Mouse (Mus musculus) G1E-ER4 (cell line): ENCODE data around the gene Fes. TPM values are rescaled to one million over a fixed set of nuclear protein-coding genes. Genes with fewer than 3 reads are reported as not detected.

Experiments used
- GATA1 ChIP-seq: IDR thresholded peaks from one replicate; pipeline ENCODE4 v1.8.0; 2012; ENCODE audit warnings: low read length, inconsistent platforms
- polyA plus RNA-seq: library from polyadenylated mRNA; stranded (reverse); fragments of >175 nt; gene quantifications from 2 replicates; pipeline ENCODE4 v1.2.3, GENCODE M21; 2012

Fes gene
- polyA plus RNA-seq, 1 experiment, result 0.70 TPM

- TF ChIP-seq GATA1, result no peak
Observed at GRCm38 (mm10) chr7:80341793-80342192, 46.0 kb downstream of the Fes start.

DNA sequence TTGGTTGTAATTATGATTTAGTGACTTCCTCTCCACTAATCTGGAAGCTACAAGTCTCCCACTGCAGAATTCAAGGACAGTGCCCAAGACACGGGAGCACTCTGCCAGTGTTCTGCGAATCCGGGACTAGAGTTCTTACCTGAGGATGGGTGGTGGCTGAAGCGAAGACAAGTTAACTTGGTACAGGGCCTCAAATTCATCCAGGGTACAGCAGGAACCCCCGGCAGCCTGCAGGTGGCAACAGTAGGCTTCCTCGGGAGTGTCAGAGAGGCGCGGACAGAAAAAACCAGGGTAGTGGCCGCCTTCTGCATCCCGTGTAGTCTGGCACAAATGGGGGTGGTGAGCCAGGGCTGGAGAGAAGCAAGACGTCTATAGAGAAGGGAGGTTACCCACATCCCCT lies 47.0 kb downstream of the Fes start, which contains the start of gene Unc45a:
Unc45a (minus strand) TSS at position 213 of the 400 bp plus-strand sequence.
- no peak for TF ChIP-seq GATA1

GRCm38 (mm10) chr7:80339793-80340628 lies 47.7 kb downstream of the Fes start:
- no peak for TF ChIP-seq GATA1

GRCm38 (mm10) chr7:80339371-80339770 lies 48.4 kb downstream of the Fes start:
- TF ChIP-seq GATA1, result no peak

DNA sequence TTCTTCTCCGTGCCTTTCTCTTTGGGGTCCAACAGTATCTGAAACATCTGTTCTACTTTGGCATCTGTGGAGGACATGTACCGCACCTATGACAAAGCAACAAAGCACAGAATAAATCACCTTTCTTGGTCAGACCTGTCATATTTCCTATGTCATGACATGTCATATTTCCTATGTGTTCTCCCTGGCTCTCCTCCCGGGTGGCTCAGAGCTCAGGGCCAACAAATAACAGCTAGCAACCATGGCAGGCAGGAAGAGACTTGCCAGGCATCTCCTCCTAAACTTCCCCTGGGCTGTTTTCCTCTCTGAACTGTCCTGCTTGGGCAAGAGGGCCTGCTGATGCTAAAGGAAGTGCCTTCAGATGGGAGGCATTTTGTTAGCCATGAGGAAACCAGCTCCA lies 50.8 kb downstream of the Fes start:
- TF ChIP-seq GATA1, result no peak

GRCm38 (mm10) chr7:80334848-80335247 lies 52.9 kb downstream of the Fes start:
- no peak for TF ChIP-seq GATA1

DNA sequence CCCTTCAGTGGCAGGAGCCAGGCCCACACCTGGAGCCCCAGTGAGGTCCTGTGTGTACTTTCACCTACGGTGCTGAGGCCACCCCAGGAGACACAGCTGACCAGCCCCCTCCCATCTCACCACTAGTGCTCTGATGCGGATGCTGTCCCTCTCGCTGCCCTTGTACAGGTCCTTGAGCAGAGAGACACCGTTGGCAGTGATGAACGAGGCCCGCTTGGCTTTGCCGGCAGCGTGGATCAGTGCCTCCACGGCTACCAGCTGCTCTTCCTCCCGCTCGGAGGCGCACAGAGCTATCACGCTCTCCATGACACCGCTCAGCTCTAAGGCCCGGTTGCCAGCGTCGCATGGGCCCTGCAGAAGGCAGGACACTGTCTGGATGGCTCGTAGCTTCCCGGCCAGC lies 56.3 kb downstream of the Fes start:
- no peak for TF ChIP-seq GATA1

GRCm38 (mm10) chr7:80330278-80330677 lies 57.5 kb downstream of the Fes start:
- TF ChIP-seq GATA1, result no peak

Other genes with a start within 250 kb of the Fes start
- gene Sema4b, start 201.1 kb downstream of the Fes start, polyA plus RNA-seq, result 18.5 and 25.3 TPM in 2 replicates
- gene Cib1, start 155.1 kb downstream of the Fes start, polyA plus RNA-seq, result 62.3 and 76.0 TPM in 2 replicates
- gene Gdpgp1, start 155.1 kb downstream of the Fes start, polyA plus RNA-seq, result 5.3 and 6.0 TPM in 2 replicates
- gene Ttll13, start 141.6 kb downstream of the Fes start, polyA plus RNA-seq, result 0.43 and 0.80 TPM in 2 replicates
- 44.2 and 71.4 TPM in 2 replicates for gene Ngrn, start 126.7 kb downstream of the Fes start, polyA plus RNA-seq
- 7.1 and 7.2 TPM in 2 replicates for gene Vps33b, start 118.3 kb downstream of the Fes start, polyA plus RNA-seq
- gene Prc1, start 93.5 kb downstream of the Fes start, polyA plus RNA-seq, result 18.3 and 22.7 TPM in 2 replicates
- gene Rccd1, start 63.5 kb downstream of the Fes start, polyA plus RNA-seq, result 22.2 and 24.7 TPM in 2 replicates
- 51.5 and 61.6 TPM in 2 replicates for gene Unc45a, start 46.9 kb downstream of the Fes start, polyA plus RNA-seq
- gene Hddc3, start 44.8 kb downstream of the Fes start, polyA plus RNA-seq, result 84.0 and 146 TPM in 2 replicates
- gene Man2a2, start 16.6 kb downstream of the Fes start, polyA plus RNA-seq, result 23.0 and 31.2 TPM in 2 replicates
- 123 TPM in 2 replicates for gene Furin, start 17.5 kb upstream of the Fes start, polyA plus RNA-seq
- gene Blm, start 147.2 kb upstream of the Fes start, polyA plus RNA-seq, result 152 and 215 TPM in 2 replicates